Mouse (Mus musculus) ES-Bruce4 (cell line): ENCODE measurements at regions not wholly inside any gene's neighbourhood (a gene's known extent, or its start where the extent isn't known, plus 50 kb on each side); places are given as distances from the start of the nearest gene placed in this dataset.
"Not testable (repeated sequence)": the region's sequence is repeated elsewhere in the genome, so short reads cannot be mapped to it uniquely, and the experiment has no call there.

Experiments used
- H3K27ac ChIP-seq: 2 replicates; pipeline ENCODE4 v1.5.1; 2012; ENCODE audit warnings: low read length, inconsistent platforms; ENCODE audit not compliant: insufficient read depth
- H3K27me3 ChIP-seq: 2 replicates; pipeline ENCODE4 v1.6.1; 2012; ENCODE audit warnings: mild to moderate bottlenecking, low read length, inconsistent platforms; ENCODE audit not compliant: control insufficient read depth, poor library complexity, insufficient read depth, severe bottlenecking
- H3K36me3 ChIP-seq: 2 replicates; pipeline ENCODE4 v1.6.1; 2012; ENCODE audit warnings: inconsistent platforms, mild to moderate bottlenecking, low read length, moderate library complexity; ENCODE audit not compliant: control insufficient read depth, poor library complexity, insufficient read depth, severe bottlenecking
- H3K4me1 ChIP-seq: one replicate; pipeline ENCODE4 v1.8.1; 2011; ENCODE audit warnings: low read length; ENCODE audit not compliant: control insufficient read depth, insufficient read depth
- H3K4me3 ChIP-seq: 2 replicates; pipeline ENCODE4 v1.5.1; 2011; ENCODE audit warnings: low read depth, mild to moderate bottlenecking, low read length
- H3K9ac ChIP-seq: 2 replicates; pipeline ENCODE4 v1.6.1; 2012; ENCODE audit warnings: low read depth, mild to moderate bottlenecking, inconsistent platforms; ENCODE audit not compliant: poor library complexity, severe bottlenecking
- H3K9me3 ChIP-seq: replicated peaks from 2 replicates; pipeline ENCODE4 v1.6.1; 2012; ENCODE audit warnings: mild to moderate bottlenecking, low read length, inconsistent platforms; ENCODE audit not compliant: control insufficient read depth, poor library complexity, insufficient read depth, severe bottlenecking
- CTCF ChIP-seq: IDR thresholded peaks from one replicate; pipeline ENCODE4 v1.8.1; 2011; ENCODE audit warnings: low read depth, low read length
- EP300 ChIP-seq: IDR thresholded peaks from 2 replicates; pipeline ENCODE4 v1.6.1; 2011; ENCODE audit warnings: low read depth, low read length; ENCODE audit not compliant: insufficient read depth
- POLR2A ChIP-seq: IDR thresholded peaks from one replicate; pipeline ENCODE4 v1.8.1; 2011; ENCODE audit warnings: low read length; ENCODE audit not compliant: insufficient read depth

GRCm38 (mm10) chr11:92228855-92229254 is 651.5 kb upstream of the Kif2b start:
- no peak overlapping the region for H3K27ac ChIP-seq
- H3K27me3 ChIP-seq: no peaks in the 10 kb centered on the region
- H3K9ac ChIP-seq: no peak overlapping the region
- no peaks in the 10 kb centered on the region for H3K4me1 ChIP-seq
- no peak overlapping the region for H3K4me3 ChIP-seq
- H3K36me3 ChIP-seq: no peaks in the 10 kb centered on the region
- TF ChIP-seq CTCF (no peak), POLR2A (no peak), EP300 (no peak)
- H3K9me3 ChIP-seq: no peaks in the 10 kb centered on the region

GRCm38 (mm10) chr11:92208980-92209548 is 631.7 kb upstream of the Kif2b start:
- Histone ChIP-seq H3K4me3 (no peak overlapping the region), H3K27me3 (no peaks in the 10 kb centered on the region), H3K36me3 (no peaks in the 10 kb centered on the region), H3K9me3 (no peaks in the 10 kb centered on the region), H3K9ac (no peak overlapping the region), H3K4me1 (no peaks in the 10 kb centered on the region), H3K27ac (no peak overlapping the region)
- TF ChIP-seq POLR2A: no peak
- TF ChIP-seq CTCF: no peak
- no peak for TF ChIP-seq EP300

DNA sequence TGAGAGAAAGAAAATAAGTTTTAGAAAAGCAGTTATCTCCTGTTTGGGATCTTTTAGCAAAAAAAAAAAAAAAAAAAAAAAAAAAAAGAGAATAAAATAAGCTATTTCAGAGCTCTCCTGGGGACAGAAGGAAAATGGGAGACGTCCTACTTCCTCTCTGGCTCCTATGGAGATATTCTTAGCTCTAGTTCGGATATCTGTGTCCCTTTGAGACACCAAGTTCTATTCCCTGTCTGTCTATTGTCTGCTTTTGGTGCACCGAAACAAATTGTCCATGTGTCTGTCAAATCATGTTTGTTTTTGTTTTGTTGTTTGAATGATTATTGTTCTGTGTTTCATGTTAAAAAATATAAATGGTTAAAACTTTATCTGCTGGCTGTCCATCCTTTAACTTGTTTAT is 601.0 kb upstream of the Kif2b start:
- not testable (repeated sequence) for H3K27ac ChIP-seq, H3K9me3 ChIP-seq, H3K4me3 ChIP-seq, H3K4me1 ChIP-seq, H3K36me3 ChIP-seq, H3K9ac ChIP-seq, H3K27me3 ChIP-seq

DNA sequence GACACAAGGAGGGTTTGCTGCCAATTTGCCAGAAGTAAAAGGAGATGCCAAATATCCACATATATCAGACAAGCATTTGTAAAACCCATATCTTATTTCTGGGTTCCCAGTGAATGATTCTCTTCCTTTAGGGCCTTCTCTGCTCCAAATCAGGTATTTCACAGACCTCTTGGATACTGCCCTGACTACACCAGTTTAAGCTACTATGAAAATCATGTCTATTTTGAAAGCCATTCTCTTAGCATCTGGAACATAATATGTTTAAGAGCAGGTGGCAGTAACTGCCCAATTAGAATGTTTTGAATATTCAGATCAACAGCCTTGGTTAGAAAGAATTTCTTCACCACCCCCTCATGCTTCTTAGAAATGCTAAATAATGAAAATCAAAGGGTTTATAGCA is 575.8 kb upstream of the Kif2b start:
- Histone ChIP-seq H3K27me3 (no peaks in the 10 kb centered on the region), H3K9me3 (no peaks in the 10 kb centered on the region), H3K36me3 (no peaks in the 10 kb centered on the region), H3K4me3 (no peak overlapping the region), H3K4me1 (no peaks in the 10 kb centered on the region), H3K27ac (no peak overlapping the region), H3K9ac (no peak overlapping the region)
- no peak for TF ChIP-seq POLR2A
- no peak for TF ChIP-seq EP300
- no peak for TF ChIP-seq CTCF

- H3K4me3 ChIP-seq: no peak overlapping the region
- TF ChIP-seq POLR2A (no peak), CTCF (no peak), EP300 (no peak)
- H3K36me3 ChIP-seq: no peaks in the 10 kb centered on the region
- no peaks in the 10 kb centered on the region for H3K27me3 ChIP-seq
- no peaks in the 10 kb centered on the region for H3K4me1 ChIP-seq
- H3K9me3 ChIP-seq: no peaks in the 10 kb centered on the region
- no peak overlapping the region for H3K27ac ChIP-seq
- no peak overlapping the region for H3K9ac ChIP-seq
Observed at GRCm38 (mm10) chr11:92135677-92136076, 558.3 kb upstream of the Kif2b start.

DNA sequence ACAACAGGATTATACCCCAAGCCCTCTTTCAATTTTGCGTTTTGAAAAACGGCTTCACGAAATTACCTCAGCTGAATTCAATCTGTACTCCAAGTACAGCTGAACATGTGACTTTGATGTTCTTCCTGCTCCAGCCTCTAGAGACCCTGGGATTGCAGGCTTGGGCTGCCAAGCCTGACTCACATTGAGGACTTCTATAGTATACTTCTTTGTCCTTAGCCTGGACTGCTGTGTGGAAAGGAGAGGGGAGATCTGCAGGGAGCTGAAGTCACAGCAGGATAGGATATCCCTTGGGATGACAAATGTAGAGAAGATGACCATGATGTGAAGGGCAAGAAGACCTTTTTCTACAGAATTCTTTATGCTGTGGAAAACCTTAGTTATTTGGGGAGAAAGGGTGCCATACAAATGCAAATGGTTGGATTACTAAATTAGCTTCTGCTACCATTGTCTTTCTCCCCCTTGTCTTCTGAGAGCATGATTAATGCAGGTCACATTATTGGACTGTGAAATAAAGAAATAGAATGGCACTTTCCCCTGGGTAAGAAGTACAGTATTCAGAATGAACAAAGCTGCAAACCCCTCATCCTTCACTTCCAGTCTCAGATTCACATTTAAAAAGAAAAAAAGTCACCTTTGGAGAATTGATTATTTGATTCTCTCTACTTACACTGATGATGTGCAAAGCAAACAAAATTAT is 557.7 kb upstream of the Kif2b start:
- Histone ChIP-seq H3K9me3 (no peaks in the 10 kb centered on the region), H3K4me3 (no peak overlapping the region), H3K36me3 (no peaks in the 10 kb centered on the region), H3K9ac (no peak overlapping the region), H3K4me1 (no peaks in the 10 kb centered on the region), H3K27ac (no peak overlapping the region), H3K27me3 (no peaks in the 10 kb centered on the region)
- TF ChIP-seq POLR2A (no peak), EP300 (no peak), CTCF (no peak)
